Mouse (Mus musculus): ENCODE results near the gene Gm18336. TPM values are rescaled to one million over a fixed set of nuclear protein-coding genes. Genes with fewer than 3 reads are reported as not detected.

The Gm18336 gene
- polyA plus RNA-seq, 1 experiment from 2014 or later = not detected

- Histone ChIP-seq H3K9me3 (replicated peaks; ENCODE audit: low read length) (no peaks in the 10 kb centered on the region), H3K4me2 (ENCODE audit: low read length) (no peak overlapping the region), H3K27me3 (ENCODE audit: insufficient read depth, low read length) (no peaks in the 10 kb centered on the region), H3K9ac (ENCODE audit: low read depth, low read length) (no peak overlapping the region), H3K4me1 (replicated peaks; ENCODE audit: insufficient read depth, low read length) (no peaks in the 10 kb centered on the region), H3K4me3 (replicated peaks; ENCODE audit: low read depth, low read length) (no peak overlapping the region), H3K27ac (no peak overlapping the region), H3K36me3 (ENCODE audit: insufficient read depth, low read length) (no peaks in the 10 kb centered on the region)
- ATAC-seq (replicated peaks; ENCODE audit: low FRiP score, low read depth) (no peak), DNase-seq (ENCODE audit: low spot score) (no peak)
- no peak for TF ChIP-seq CTCF (IDR thresholded peaks at IDR 0.05; ENCODE audit: low read depth)
- WGBS = 92% methylated on average over 12 of the region's 12 CpGs
These were observed 3.1 kb upstream of the Gm18336 start for GRCm38 (mm10) chrX:73401616-73402015.

- no peak for DNase-seq (ENCODE audit: low spot score)
- no peak overlapping the region for H3K27ac ChIP-seq
- H3K27me3 ChIP-seq (ENCODE audit: insufficient read depth, low read length) = no peaks in the 10 kb centered on the region
- no peak overlapping the region for H3K9ac ChIP-seq (ENCODE audit: low read depth, low read length)
- TF ChIP-seq CTCF (IDR thresholded peaks at IDR 0.05; ENCODE audit: low read depth) = no peak
- H3K4me3 ChIP-seq (replicated peaks; ENCODE audit: low read depth, low read length) = no peak overlapping the region
- no peak for ATAC-seq (replicated peaks; ENCODE audit: low FRiP score, low read depth)
- no peak overlapping the region for H3K4me2 ChIP-seq (ENCODE audit: low read length)
- no peaks in the 10 kb centered on the region for H3K9me3 ChIP-seq (replicated peaks; ENCODE audit: low read length)
- H3K36me3 ChIP-seq (ENCODE audit: insufficient read depth, low read length) = no peaks in the 10 kb centered on the region
- no peaks in the 10 kb centered on the region for H3K4me1 ChIP-seq (replicated peaks; ENCODE audit: insufficient read depth, low read length)
- 88% methylated on average over 20 of the region's 20 CpGs for WGBS
These were observed 2.4 kb upstream of the Gm18336 start for GRCm38 (mm10) chrX:73400951-73401350.

- Histone ChIP-seq H3K27me3 (ENCODE audit: insufficient read depth, low read length) (no peaks in the 10 kb centered on the region), H3K4me2 (ENCODE audit: low read length) (no peak overlapping the region), H3K4me3 (replicated peaks; ENCODE audit: low read depth, low read length) (no peak overlapping the region), H3K9ac (ENCODE audit: low read depth, low read length) (no peak overlapping the region), H3K4me1 (replicated peaks; ENCODE audit: insufficient read depth, low read length) (no peaks in the 10 kb centered on the region), H3K36me3 (ENCODE audit: insufficient read depth, low read length) (no peaks in the 10 kb centered on the region), H3K27ac (no peak overlapping the region), H3K9me3 (replicated peaks; ENCODE audit: low read length) (no peaks in the 10 kb centered on the region)
- DNase-seq (ENCODE audit: low spot score) (no peak), ATAC-seq (replicated peaks; ENCODE audit: low FRiP score, low read depth) (no peak)
- no peak for TF ChIP-seq CTCF (IDR thresholded peaks at IDR 0.05; ENCODE audit: low read depth)
- WGBS = 82% methylated on average over 1 of the region's 1 CpGs
These were observed 2.1 kb downstream of the Gm18336 start for GRCm38 (mm10) chrX:73396446-73396845.

- Histone ChIP-seq H3K9me3 (replicated peaks; ENCODE audit: low read length) (no peaks in the 10 kb centered on the region), H3K4me2 (ENCODE audit: low read length) (no peak overlapping the region), H3K36me3 (ENCODE audit: insufficient read depth, low read length) (no peaks in the 10 kb centered on the region), H3K4me1 (replicated peaks; ENCODE audit: insufficient read depth, low read length) (no peaks in the 10 kb centered on the region), H3K9ac (ENCODE audit: low read depth, low read length) (no peak overlapping the region), H3K4me3 (replicated peaks; ENCODE audit: low read depth, low read length) (no peak overlapping the region), H3K27ac (no peak overlapping the region), H3K27me3 (ENCODE audit: insufficient read depth, low read length) (no peaks in the 10 kb centered on the region)
- 77% methylated on average over 4 of the region's 4 CpGs for whole genome bisulfite sequencing
- DNase-seq (ENCODE audit: low spot score) (no peak), ATAC-seq (replicated peaks; ENCODE audit: low FRiP score, low read depth) (no peak)
- no peak for TF ChIP-seq CTCF (IDR thresholded peaks at IDR 0.05; ENCODE audit: low read depth)
These were observed 7.1 kb downstream of the Gm18336 start for GRCm38 (mm10) chrX:73391481-73391880.

- Histone ChIP-seq H3K36me3 (ENCODE audit: insufficient read depth, low read length) (no peaks in the 10 kb centered on the region), H3K4me1 (replicated peaks; ENCODE audit: insufficient read depth, low read length) (no peaks in the 10 kb centered on the region), H3K4me2 (ENCODE audit: low read length) (no peak overlapping the region), H3K27me3 (ENCODE audit: insufficient read depth, low read length) (no peaks in the 10 kb centered on the region), H3K4me3 (replicated peaks; ENCODE audit: low read depth, low read length) (no peak overlapping the region), H3K9me3 (replicated peaks; ENCODE audit: low read length) (no peaks in the 10 kb centered on the region), H3K27ac (no peak overlapping the region), H3K9ac (ENCODE audit: low read depth, low read length) (no peak overlapping the region)
- ATAC-seq (replicated peaks; ENCODE audit: low FRiP score, low read depth) (no peak), DNase-seq (ENCODE audit: low spot score) (no peak)
- TF ChIP-seq CTCF (IDR thresholded peaks at IDR 0.05; ENCODE audit: low read depth) = no peak
- 8% methylated on average over 1 of the region's 1 CpGs for WGBS
These were observed 13.6 kb downstream of the Gm18336 start for GRCm38 (mm10) chrX:73384924-73385323.

- Histone ChIP-seq H3K27me3 (ENCODE audit: insufficient read depth, low read length) (no peaks in the 10 kb centered on the region), H3K4me1 (replicated peaks; ENCODE audit: insufficient read depth, low read length) (no peaks in the 10 kb centered on the region), H3K36me3 (ENCODE audit: insufficient read depth, low read length) (no peaks in the 10 kb centered on the region), H3K9me3 (replicated peaks; ENCODE audit: low read length) (no peaks in the 10 kb centered on the region), H3K4me2 (ENCODE audit: low read length) (no peak overlapping the region), H3K9ac (ENCODE audit: low read depth, low read length) (no peak overlapping the region), H3K4me3 (replicated peaks; ENCODE audit: low read depth, low read length) (no peak overlapping the region), H3K27ac (no peak overlapping the region)
- TF ChIP-seq CTCF (IDR thresholded peaks at IDR 0.05; ENCODE audit: low read depth) = no peak
- 76% methylated on average over 6 of the region's 6 CpGs for WGBS
- ATAC-seq (replicated peaks; ENCODE audit: low FRiP score, low read depth) (no peak), DNase-seq (ENCODE audit: low spot score) (no peak)
These were observed 14.1 kb downstream of the Gm18336 start for GRCm38 (mm10) chrX:73384419-73384818.

- no peaks in the 10 kb centered on the region for H3K36me3 ChIP-seq (ENCODE audit: insufficient read depth, low read length)
- TF ChIP-seq CTCF (IDR thresholded peaks at IDR 0.05; ENCODE audit: low read depth) = no peak
These were observed 35.2 kb downstream of the Gm18336 start for GRCm38 (mm10) chrX:73363291-73363690.

More at GRCm38 (mm10) chrX:73363291-73363690, 35.2 kb downstream of the Gm18336 start:
- no peaks in the 10 kb centered on the region for H3K27me3 ChIP-seq (ENCODE audit: insufficient read depth, low read length)
- no peaks in the 10 kb centered on the region for H3K4me1 ChIP-seq (replicated peaks; ENCODE audit: insufficient read depth, low read length)
- DNase-seq (ENCODE audit: low spot score) (no peak), ATAC-seq (replicated peaks; ENCODE audit: low FRiP score, low read depth) (no peak)
- no peak overlapping the region for H3K4me3 ChIP-seq (replicated peaks; ENCODE audit: low read depth, low read length)
- no peak overlapping the region for H3K9ac ChIP-seq (ENCODE audit: low read depth, low read length)
- H3K27ac ChIP-seq = no peak overlapping the region
- H3K9me3 ChIP-seq (replicated peaks; ENCODE audit: low read length) = no peaks in the 10 kb centered on the region
- no peak overlapping the region for H3K4me2 ChIP-seq (ENCODE audit: low read length)
